Mouse (Mus musculus) stomach, embryonic 16.5 days (tissue): ENCODE measurements around the gene Itga11. TPM values are rescaled to one million over a fixed set of nuclear protein-coding genes. Genes with fewer than 3 reads are reported as not detected.
"Not testable (repeated sequence)": the region's sequence is repeated elsewhere in the genome, so short reads cannot be mapped to it uniquely, and the experiment has no call there.

Experiments
- ATAC-seq: fragments of 200-750 bp; cut with Nextera tagmentation; 2 replicates; pipeline ENCODE4 v1.8.0; 2017; ENCODE audit warnings: moderate number of reproducible peaks, moderate TSS enrichment; ENCODE audit not compliant: insufficient read depth, low FRiP score
- H3K27ac ChIP-seq: fragments of 300-500 bp; sonication (generic); 2 replicates; pipeline ENCODE4 v1.5.1; 2014; ENCODE audit warnings: low read length
- H3K27me3 ChIP-seq: fragments of 300-500 bp; sonication (generic); 2 replicates; pipeline ENCODE4 v1.6.1; 2014; ENCODE audit warnings: low read length, control low read depth, mixed read lengths; ENCODE audit not compliant: control insufficient read depth, insufficient read depth
- H3K36me3 ChIP-seq: fragments of 300-500 bp; sonication (generic); 2 replicates; pipeline ENCODE4 v1.6.1; 2014; ENCODE audit warnings: low read length; ENCODE audit not compliant: control insufficient read depth, insufficient read depth
- H3K4me1 ChIP-seq: fragments of 300-500 bp; sonication (generic); 2 replicates; pipeline ENCODE4 v1.6.1; 2014; ENCODE audit warnings: low read length, control low read depth, mixed read lengths; ENCODE audit not compliant: control insufficient read depth, insufficient read depth
- H3K4me2 ChIP-seq: fragments of 300-500 bp; sonication (generic); 2 replicates; pipeline ENCODE4 v1.6.1; 2014; ENCODE audit warnings: low read depth, low read length, mixed read lengths
- H3K4me3 ChIP-seq: fragments of 300-500 bp; sonication (generic); replicated peaks from 2 replicates; pipeline ENCODE4 v1.5.1; 2014; ENCODE audit warnings: mild to moderate bottlenecking, low read length
- H3K9ac ChIP-seq: fragments of 300-500 bp; sonication (generic); 2 replicates; pipeline ENCODE4 v1.6.1; 2014; ENCODE audit warnings: low read length
- H3K9me3 ChIP-seq: fragments of 300-500 bp; sonication (generic); replicated peaks from 2 replicates; pipeline ENCODE4 v1.6.1; 2016; ENCODE audit warnings: low read length, control low read depth; ENCODE audit not compliant: control insufficient read depth
- WGBS: fragments of 180-500 bp; shearing (Covaris S2); extraction: QIAGEN DNeasy Blood & Tissue Kit; methylation state at CpG from one replicate; pipeline ENCODE4 v1.1.7; 2014; 5-methylcytosine and 5-hydroxymethylcytosine counted together
- polyA plus RNA-seq: library from polyadenylated mRNA; unstranded; fragments of >200 nt; fragmentation: Nextera tagmentation; extraction: Ambion mirVana; gene quantifications from 2 replicates; pipeline ENCODE4 v1.2.1, GENCODE M21; 2015

The Itga11 gene
- polyA plus RNA-seq, 1 experiment from 2014 or later, result 1.7 TPM

DNA sequence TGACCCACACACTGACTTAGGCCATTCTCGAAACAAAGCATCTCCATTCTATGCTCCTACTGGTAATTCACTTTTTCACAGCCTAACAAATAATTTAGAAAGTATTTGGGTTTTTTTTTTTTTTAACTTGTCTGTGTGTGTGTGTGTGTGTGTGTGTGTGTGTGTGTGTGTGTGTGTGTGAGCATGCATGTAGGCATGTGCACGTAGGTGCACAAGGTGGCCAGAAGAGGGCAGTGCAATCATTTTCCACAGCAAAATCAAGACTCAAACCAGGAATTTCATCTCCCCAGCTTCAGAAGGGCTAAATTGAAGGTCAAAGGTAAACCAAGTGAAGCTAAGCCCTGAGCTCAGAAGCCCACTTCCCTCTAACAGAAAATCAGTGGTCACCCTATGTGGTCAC lies 106.6 kb downstream of the Itga11 start:
- 93% methylated on average over 2 of the region's 2 CpGs for whole genome bisulfite sequencing
- H3K36me3 ChIP-seq, result no peaks in the 10 kb centered on the region
- H3K9me3 ChIP-seq, result no peaks in the 10 kb centered on the region
- no peak for ATAC-seq
- H3K4me2 ChIP-seq, result no peak overlapping the region
- no peak overlapping the region for H3K4me3 ChIP-seq
- H3K27ac ChIP-seq, result no peak overlapping the region
- 0 out of 2 replicates have a peak, but pooled peaks cover 5% of the 10 kb centered on the region for H3K4me1 ChIP-seq
- no peak overlapping the region for H3K9ac ChIP-seq
- no peaks in the 10 kb centered on the region for H3K27me3 ChIP-seq

DNA sequence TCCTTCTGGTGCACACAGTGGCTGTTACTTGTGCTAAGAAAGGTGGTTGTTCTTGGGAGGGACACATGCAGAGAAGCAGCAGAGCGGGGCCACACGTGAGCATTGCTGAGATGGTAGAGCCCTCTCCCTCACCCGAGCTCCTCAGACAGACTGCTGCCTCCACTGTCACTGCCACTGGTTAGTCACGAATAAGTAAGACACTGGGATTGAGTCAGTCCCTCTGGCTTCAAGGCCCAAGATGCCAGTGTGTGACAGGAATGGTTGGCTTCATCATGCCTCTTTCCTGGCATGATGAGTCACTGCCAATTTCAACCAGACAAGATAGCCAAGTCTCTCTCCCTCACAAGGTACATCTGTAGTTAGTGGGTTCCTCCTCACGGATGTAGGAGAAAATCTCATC lies 109.1 kb downstream of the Itga11 start:
- Histone ChIP-seq H3K27me3 (no peaks in the 10 kb centered on the region), H3K9ac (no peak overlapping the region), H3K36me3 (no peaks in the 10 kb centered on the region), H3K4me1 (0 out of 2 replicates have a peak, but pooled peaks cover 5% of the 10 kb centered on the region), H3K4me3 (no peak overlapping the region), H3K4me2 (no peak overlapping the region), H3K27ac (no peak overlapping the region), H3K9me3 (no peaks in the 10 kb centered on the region)
- no peak for ATAC-seq
- 75% methylated on average over 5 of the region's 5 CpGs for WGBS

DNA sequence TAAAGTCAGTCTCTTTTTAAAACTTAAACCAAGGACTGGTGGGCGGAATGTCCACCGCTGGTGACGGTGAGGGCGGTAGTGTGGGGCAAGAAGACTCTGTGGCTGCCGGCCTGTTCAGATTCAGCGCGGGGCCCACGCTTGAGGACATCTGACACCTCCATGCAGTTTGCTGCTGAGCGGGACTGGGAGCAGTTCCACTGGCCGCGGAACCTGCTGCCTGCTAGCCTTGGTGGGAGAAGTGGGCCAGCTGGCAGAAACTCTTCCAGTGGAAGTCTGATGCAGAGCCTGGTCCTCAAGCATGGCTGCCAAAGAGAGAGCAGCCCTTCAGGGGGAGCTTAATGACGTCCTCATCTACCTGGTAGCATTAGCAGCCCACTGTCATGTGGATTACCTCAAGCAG lies 112.2 kb downstream of the Itga11 start:
- whole genome bisulfite sequencing, result 90% methylated on average over 12 of the region's 12 CpGs
- H3K4me2 ChIP-seq, result no peak overlapping the region

DNA sequence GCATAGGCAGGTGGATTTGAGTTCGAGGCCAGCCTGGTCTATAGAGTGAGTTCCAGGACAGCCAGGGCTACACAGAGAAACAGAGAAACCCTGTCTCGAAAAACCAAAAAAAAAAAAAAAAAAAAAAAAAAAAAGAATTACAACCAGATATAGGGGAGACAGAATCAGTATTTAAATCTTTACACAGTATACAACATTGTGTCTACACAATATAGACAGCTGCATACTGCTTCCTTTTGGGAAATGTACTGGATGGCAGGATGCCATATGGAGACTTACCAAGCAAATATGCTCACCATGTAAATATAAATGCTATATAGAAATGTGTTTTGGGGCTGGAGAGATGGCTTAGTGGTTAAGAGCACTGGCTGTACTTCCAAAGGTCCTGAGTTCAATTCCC lies 121.6 kb downstream of the Itga11 start:
- H3K36me3 ChIP-seq, result peaks cover 13% of the 10 kb centered on the region
- H3K27me3 ChIP-seq, ATAC-seq, H3K4me2 ChIP-seq, H3K4me3 ChIP-seq, H3K9ac ChIP-seq, H3K4me1 ChIP-seq, H3K9me3 ChIP-seq, H3K27ac ChIP-seq: not testable (repeated sequence)
- WGBS, result 86% methylated on average over 2 of the region's 2 CpGs

More for the DNA sequence above, 112.2 kb downstream of the Itga11 start:
- no peak overlapping the region for H3K4me3 ChIP-seq
- H3K27ac ChIP-seq, result no peak overlapping the region
- no peaks in the 10 kb centered on the region for H3K27me3 ChIP-seq
- H3K4me1 ChIP-seq, result no peaks in the 10 kb centered on the region
- no peaks in the 10 kb centered on the region for H3K9me3 ChIP-seq
- H3K9ac ChIP-seq, result no peak overlapping the region
- ATAC-seq, result no peak
- no peaks in the 10 kb centered on the region for H3K36me3 ChIP-seq

DNA sequence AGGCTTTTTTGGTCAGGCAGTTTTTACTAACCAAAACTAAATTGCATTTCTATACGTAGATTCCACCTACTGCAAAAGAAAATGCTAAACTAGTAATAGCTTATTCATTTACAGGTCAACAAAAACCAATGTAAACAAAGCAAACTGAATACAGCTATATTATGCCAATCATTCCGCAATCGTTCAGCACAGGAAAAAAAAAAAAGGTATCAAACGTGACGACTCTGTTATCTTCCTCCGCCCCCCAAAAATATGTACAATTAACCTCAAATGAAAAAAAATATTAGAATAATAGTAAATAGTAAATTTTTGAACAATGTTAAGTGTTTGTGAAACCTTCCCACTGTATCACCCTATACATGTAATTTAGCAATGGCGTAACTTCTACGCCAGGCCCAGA lies 132.5 kb downstream of the Itga11 start:
- H3K36me3 ChIP-seq, result no peaks in the 10 kb centered on the region
- no peaks in the 10 kb centered on the region for H3K9me3 ChIP-seq
- H3K4me1 ChIP-seq, result peaks cover 20% of the 10 kb centered on the region

DNA sequence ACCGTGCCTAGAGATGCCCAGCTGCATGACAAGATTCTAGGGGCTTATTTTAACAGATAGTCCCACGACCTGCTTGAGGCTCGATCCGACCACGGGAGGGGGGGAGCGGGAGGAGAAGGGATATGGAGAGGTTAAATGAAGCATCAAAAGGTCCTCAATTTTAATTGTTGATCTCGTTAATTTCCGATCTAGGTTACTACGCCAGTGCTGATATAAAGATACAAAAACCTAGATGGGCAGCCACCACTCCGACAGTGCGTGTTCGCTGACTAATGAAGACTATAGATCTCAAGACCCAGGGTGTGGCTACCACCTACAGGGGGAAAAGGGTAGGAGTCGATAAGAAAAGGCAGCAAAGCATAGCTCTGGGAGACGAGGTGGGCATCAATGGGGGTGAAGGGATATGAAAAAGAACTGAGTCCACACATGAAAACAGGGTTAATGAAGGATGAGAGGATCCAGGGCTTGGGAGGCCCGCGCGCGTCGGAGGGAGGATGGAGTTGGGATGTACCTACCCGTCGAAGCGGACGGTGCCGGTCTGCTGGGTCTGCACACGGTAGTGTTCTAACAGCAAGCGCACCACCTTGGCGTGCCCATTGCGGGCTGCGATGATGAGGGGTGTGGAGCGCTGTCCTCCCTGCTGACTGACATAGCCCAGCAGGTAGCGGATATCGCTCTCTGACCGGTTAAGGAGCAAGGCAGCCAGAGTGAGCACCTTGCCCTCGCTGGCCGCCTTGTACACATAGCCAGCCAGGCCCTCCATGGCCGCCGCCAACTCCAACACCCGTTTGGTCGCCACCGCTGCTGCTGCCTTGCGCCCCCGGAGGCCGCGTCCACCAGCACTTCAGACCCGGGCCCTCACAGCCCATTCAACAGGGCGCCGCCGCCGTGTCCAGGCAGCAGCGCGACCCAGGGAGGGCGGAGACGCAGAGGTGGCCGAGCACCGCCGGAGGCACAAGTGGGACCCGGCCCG lies 133.2 kb downstream of the Itga11 start:
- ATAC-seq, result peak; percentile 34
- no peaks in the 10 kb centered on the region for H3K36me3 ChIP-seq
- peaks cover 20% of the 10 kb centered on the region for H3K4me1 ChIP-seq
- WGBS, result under 1% methylated on average over 58 of the region's 58 CpGs
- peak overlapping the region; percentile 98 for H3K4me2 ChIP-seq
- no peaks in the 10 kb centered on the region for H3K27me3 ChIP-seq
- no peaks in the 10 kb centered on the region for H3K9me3 ChIP-seq
- H3K4me3 ChIP-seq, result peak overlapping the region; percentile 99
- H3K9ac ChIP-seq, result peak overlapping the region; percentile 98
- peak overlapping the region; percentile 98 for H3K27ac ChIP-seq

More for the DNA sequence above, 132.5 kb downstream of the Itga11 start:
- peak overlapping the region; percentile 99 for H3K4me3 ChIP-seq
- H3K27me3 ChIP-seq, result no peaks in the 10 kb centered on the region
- H3K4me2 ChIP-seq, result peak overlapping the region; percentile 98
- no peak for ATAC-seq
- 10% methylated on average over 8 of the region's 8 CpGs for WGBS
- no peak overlapping the region for H3K27ac ChIP-seq
- H3K9ac ChIP-seq, result peak overlapping the region; percentile 98

DNA sequence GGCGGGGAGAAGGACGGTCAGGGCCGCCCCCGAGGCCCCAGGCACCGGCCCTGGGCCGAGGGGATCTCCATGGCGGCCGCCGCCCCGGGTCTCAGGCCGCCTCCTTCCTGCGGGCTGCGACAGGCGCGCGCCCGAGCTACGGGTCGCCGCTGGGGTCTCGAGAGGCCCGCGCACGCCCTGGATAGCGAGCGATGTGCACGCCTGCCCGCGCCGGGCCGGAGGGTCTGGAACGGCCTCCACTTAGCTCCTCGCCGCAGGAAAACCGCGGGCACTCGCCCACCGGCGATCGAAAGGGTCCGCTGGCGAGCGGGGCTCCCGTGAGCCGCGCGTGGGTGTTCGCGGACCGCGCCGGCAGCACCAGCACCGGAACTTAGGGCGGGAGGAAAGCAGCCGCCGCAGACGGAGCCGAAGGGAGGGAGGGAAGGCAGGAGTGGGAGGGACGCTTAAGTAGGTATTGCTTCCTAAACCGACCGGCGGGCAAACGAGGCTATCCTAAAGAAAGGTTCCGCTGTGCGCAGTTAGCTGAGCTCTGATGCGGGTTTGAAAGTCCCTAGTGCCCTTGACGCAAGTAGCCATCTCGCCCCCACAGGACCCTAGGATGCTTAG lies 134.0 kb downstream of the Itga11 start, which contains the start of gene Fem1b:
TSS of gene Fem1b (minus strand) at position 419 of the 606 bp plus-strand sequence.
- Histone ChIP-seq H3K4me1 (peaks cover 20% of the 10 kb centered on the region), H3K4me3 (peak within 1 kb of the TSS; percentile 99), H3K4me2 (peak within 1 kb of the TSS; percentile 98), H3K9me3 (no peaks in the 10 kb centered on the region), H3K9ac (peak within 1 kb of the TSS; percentile 98), H3K36me3 (no peaks in the 10 kb centered on the region), H3K27me3 (no peaks in the 10 kb centered on the region), H3K27ac (peak within 1 kb of the TSS; percentile 98)
- peak; percentile 93 for ATAC-seq
- under 1% methylated on average over 58 of the region's 68 CpGs for WGBS

DNA sequence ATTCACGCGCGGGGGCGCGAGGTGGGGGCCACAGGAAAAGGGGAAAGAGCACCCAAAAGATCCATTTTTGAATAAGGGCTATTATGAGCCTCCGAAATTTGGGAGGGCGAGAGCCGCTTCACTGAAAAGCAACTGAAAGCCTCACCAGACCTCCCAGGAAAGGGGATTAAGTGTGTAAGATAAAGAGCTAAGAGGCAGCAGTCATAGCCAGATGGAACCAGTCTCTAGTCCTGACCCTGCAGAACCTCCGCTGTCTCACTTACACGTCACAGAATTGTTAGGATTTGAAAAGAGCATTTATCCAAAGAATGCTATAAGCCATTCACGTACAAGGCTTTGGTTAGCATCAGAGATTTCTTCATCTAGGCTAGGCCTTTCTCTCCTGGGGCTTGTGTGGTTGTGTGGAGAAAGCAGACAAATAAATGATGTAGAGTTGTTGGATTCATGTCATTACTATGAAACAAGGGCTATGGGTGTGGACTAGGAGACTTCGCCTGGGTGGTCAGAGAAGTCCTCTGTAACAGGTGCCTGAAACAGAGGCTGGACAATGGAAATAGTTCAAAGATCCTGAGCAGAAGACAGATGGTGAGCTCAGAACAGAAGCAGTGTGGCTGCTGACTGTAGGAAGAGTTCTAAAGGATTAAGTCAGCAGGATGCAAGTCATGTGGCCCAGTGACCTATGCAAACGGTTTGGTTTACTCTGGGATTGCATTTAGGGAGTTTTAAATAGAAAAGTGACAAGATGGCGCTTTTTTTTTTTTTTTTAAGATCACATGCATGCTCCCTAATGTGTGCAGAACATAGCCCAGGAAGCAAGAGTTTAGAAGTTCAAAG lies 134.8 kb downstream of the Itga11 start:
- Histone ChIP-seq H3K4me2 (peak overlapping the region; percentile 98), H3K9ac (peak overlapping the region; percentile 98), H3K4me1 (peaks cover 20% of the 10 kb centered on the region), H3K4me3 (peak overlapping the region; percentile 99), H3K27ac (peak overlapping the region; percentile 98), H3K9me3 (no peaks in the 10 kb centered on the region), H3K36me3 (no peaks in the 10 kb centered on the region), H3K27me3 (no peaks in the 10 kb centered on the region)
- ATAC-seq, result no peak
- WGBS, result 13% methylated on average over 14 of the region's 14 CpGs
